Mouse (Mus musculus) C2C12 (cell line): Measurements from ENCODE around the gene Por. TPM values are rescaled to one million over a fixed set of nuclear protein-coding genes. Genes with fewer than 3 reads are reported as not detected.
A peak's percentile ranks its signal among the peaks of the same experiment; 100 is the strongest.

ENCODE experiments used
- H3K27me3 ChIP-seq: one replicate; pipeline ENCODE4 v1.6.1; 2011; ENCODE audit not compliant: control insufficient read depth, insufficient read depth, insufficient read length
- H3K36me3 ChIP-seq: one replicate; pipeline ENCODE4 v1.6.1; 2011; ENCODE audit not compliant: control insufficient read depth, insufficient read depth
- H3K4me3 ChIP-seq: one replicate; pipeline ENCODE4 v1.5.1; 2011; ENCODE audit warnings: mild to moderate bottlenecking, control low read depth; ENCODE audit not compliant: poor library complexity, insufficient read depth, severe bottlenecking
- H3K79me2 ChIP-seq: one replicate; pipeline ENCODE4 v1.6.1; 2011; ENCODE audit not compliant: control insufficient read depth, insufficient read depth
- H3K79me3 ChIP-seq: one replicate; pipeline ENCODE4 v1.6.1; 2011; ENCODE audit warnings: low read depth, control low read depth
- H3ac ChIP-seq: one replicate; pipeline ENCODE3; 2011; ENCODE audit warnings: low read depth; ENCODE audit not compliant: control insufficient read depth, insufficient read length
- CEBPB ChIP-seq: IDR thresholded peaks from one replicate; pipeline ENCODE4 v1.6.1; 2011; ENCODE audit warnings: low read depth, mild to moderate bottlenecking, control low read depth, moderate library complexity
- CTCF ChIP-seq: IDR thresholded peaks from one replicate; pipeline ENCODE4 v1.5.1; 2011; ENCODE audit not compliant: control insufficient read depth, insufficient read depth, insufficient read length
- FOSL1 ChIP-seq: IDR thresholded peaks from one replicate; pipeline ENCODE4 v1.8.0; 2011; ENCODE audit warnings: mild to moderate bottlenecking, low read length; ENCODE audit not compliant: poor library complexity, insufficient read depth, severe bottlenecking
- MAX ChIP-seq: IDR thresholded peaks from one replicate; pipeline ENCODE4 v1.6.1; 2011; ENCODE audit warnings: mild to moderate bottlenecking, control low read depth
- MYOD1 ChIP-seq: IDR thresholded peaks from one replicate; pipeline ENCODE4 v1.6.1; 2011; ENCODE audit warnings: low read depth; ENCODE audit not compliant: control insufficient read depth, insufficient read length
- MYOG ChIP-seq: IDR thresholded peaks from one replicate; pipeline ENCODE4 v1.6.1; 2011; ENCODE audit not compliant: control insufficient read depth, insufficient read length; ENCODE audit errors: extremely low read depth
- USF1 ChIP-seq: IDR thresholded peaks from one replicate; pipeline ENCODE4 v1.6.1; 2011; ENCODE audit warnings: low read depth, mild to moderate bottlenecking, control low read depth, moderate library complexity
- microRNA-seq: library from miRNA; unstranded; fragments of <30 nt; microRNA quantifications from one replicate; pipeline ENCODE4, GENCODE M21; 2019; ENCODE audit warnings: borderline microRNAs expressed
- polyA plus RNA-seq: library from polyadenylated mRNA; unstranded; fragments of >200 nt; fragmentation: generic; extraction: Trizol; gene quantifications from one replicate; pipeline ENCODE4 v1.2.1, GENCODE M21; 2012; ENCODE audit warnings: missing spikeins

Gene Por
- polyA plus RNA-seq, 1 experiment = 106 TPM

- no peak for TF ChIP-seq MYOD1
- TF ChIP-seq MAX = peak; percentile 26
- Histone ChIP-seq H3K79me2 (peaks cover 54% of the 10 kb centered on the region), H3K36me3 (peaks cover 23% of the 10 kb centered on the region), H3ac (peak within 1 kb of the TSS; percentile 87), H3K79me3 (peaks cover 46% of the 10 kb centered on the region), H3K4me3 (peak within 1 kb of the TSS; percentile 97), H3K27me3 (no peaks in the 10 kb centered on the region)
These were observed 108.9 kb downstream of the Por start, which contains the start of gene Mdh2 for GRCm38 (mm10) chr5:135778471-135779445. Gene Mdh2, plus strand, starts transcription at chr5:135778480.

DNA sequence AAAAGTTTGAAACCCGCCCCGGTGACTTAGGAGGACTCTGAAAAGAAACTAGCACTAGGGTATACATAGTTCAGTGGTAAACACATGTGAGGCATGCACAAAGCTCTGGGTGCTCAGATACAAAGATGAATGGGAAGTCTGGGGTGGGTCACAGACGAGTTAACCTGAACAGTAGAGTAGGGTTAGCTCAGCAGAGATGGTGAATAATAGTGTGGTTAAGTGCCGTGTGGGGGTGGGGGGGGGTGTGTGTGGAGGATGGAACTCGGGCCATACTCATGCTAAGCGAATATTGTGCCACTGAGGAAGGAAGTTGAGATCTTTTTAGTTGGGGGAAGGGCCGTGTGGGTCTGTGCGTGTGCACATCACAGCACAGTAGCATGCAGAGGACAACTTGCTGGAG is 110.5 kb downstream of the Por start:
- H3K36me3 ChIP-seq = peaks cover 39% of the 10 kb centered on the region
- peaks cover 46% of the 10 kb centered on the region for H3K79me3 ChIP-seq
- H3ac ChIP-seq = no peak overlapping the region
- H3K4me3 ChIP-seq = no peak overlapping the region
- peaks cover 56% of the 10 kb centered on the region for H3K79me2 ChIP-seq
- TF ChIP-seq FOSL1 = no peak
- TF ChIP-seq USF1 = no peak
- TF ChIP-seq CTCF = no peak
- no peak for TF ChIP-seq MYOD1
- no peaks in the 10 kb centered on the region for H3K27me3 ChIP-seq

DNA sequence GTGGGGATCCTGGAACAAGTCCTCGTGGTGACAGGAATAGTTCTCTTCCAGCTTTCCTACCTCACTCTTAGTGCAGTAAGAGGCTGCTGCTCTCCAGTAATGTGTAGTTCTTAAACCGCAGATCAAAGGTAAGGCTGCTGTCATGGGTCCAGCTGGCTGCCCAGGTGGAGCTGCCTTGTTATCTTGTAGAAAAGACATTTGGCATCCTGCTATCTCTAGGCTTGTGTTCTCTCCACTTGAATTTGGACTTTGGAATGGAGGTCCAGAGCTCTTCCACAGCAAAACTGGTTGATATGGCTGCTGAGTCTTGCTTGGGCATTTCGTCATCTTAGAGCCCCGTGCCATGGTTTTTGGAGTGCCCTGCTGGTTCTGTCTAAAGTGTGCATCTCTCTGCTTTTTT is 113.1 kb downstream of the Por start:
- Histone ChIP-seq H3K79me2 (peaks cover 56% of the 10 kb centered on the region), H3K36me3 (peaks cover 65% of the 10 kb centered on the region), H3K27me3 (no peaks in the 10 kb centered on the region), H3ac (no peak overlapping the region), H3K79me3 (peaks cover 46% of the 10 kb centered on the region), H3K4me3 (no peak overlapping the region)
- TF ChIP-seq CTCF (no peak), MYOD1 (no peak), CEBPB (no peak), MAX (no peak), FOSL1 (no peak), USF1 (no peak), MYOG (no peak)

Small RNAs within 50 kb of the gene (microRNA-seq; reads per million reads assigned to microRNA genes)
- 0.40 reads per million, percentile 3 among the genes with 10 or more reads in this experiment for gene Mir7034

Other genes starting within 250 kb of the Por start
- gene Hip1, start 124.9 kb upstream of the Por start, polyA plus RNA-seq = 38.2 TPM
- not detected for gene Ccl26, start 106.5 kb upstream of the Por start, polyA plus RNA-seq
- gene Ccl24, start 97.0 kb upstream of the Por start, polyA plus RNA-seq = not detected
- 16.7 TPM for gene Rhbdd2, start 37.4 kb upstream of the Por start, polyA plus RNA-seq
- 75.2 TPM for gene Tmem120a, start 74.4 kb downstream of the Por start, polyA plus RNA-seq
- gene Styxl1, start 108.4 kb downstream of the Por start, polyA plus RNA-seq = not detected
- 700 TPM for gene Mdh2, start 108.4 kb downstream of the Por start, polyA plus RNA-seq
- gene Srrm3, start 136.9 kb downstream of the Por start, polyA plus RNA-seq = not detected
- gene Hspb1, start 217.9 kb downstream of the Por start, polyA plus RNA-seq = 638 TPM